ENCODE assay signal across 9 mouse cellular contexts in the genomic region with DNA sequence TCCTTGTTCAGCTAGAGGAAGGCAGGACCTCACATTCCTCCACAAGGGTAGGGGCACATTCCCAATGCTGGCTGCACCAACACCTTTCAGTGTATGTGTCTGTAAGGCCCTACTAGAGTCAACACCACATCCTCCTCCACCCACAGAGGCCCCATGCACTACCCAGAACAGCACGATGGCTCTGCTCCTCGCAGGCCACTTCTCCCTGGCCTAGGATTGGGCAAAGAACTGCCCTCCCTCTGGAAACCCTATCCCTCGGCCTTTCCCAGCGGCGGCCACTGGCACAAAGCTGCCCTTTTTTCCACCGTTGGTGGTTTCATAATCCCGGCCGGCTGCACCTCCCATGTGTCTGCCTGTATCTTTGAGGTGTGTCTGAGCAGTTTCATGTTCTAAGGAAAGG. TPM values are rescaled to one million over a fixed set of nuclear protein-coding genes. Genes with fewer than 3 reads are reported as not detected.
DNase-seq lines count a peak whose midpoint lies in the region; ATAC-seq and TF ChIP-seq lines count a peak whose summit lies in the region.
"Had no signal": no experiment of that assay in that cellular context is flagged by ENCODE, and none has a peak within 500 bp of the region (broad histone marks: within the 10 kb centered on the region; RNA-seq: fewer than 3 reads in every experiment).

No protein-coding gene starts in this region.

- peak overlapping the region; percentile 60 for H3K27ac ChIP-seq in cerebellum, adult 2 months (ENCODE audit: insufficient read depth, low read length)
- peak overlapping the region; percentile 96 for H3K27ac ChIP-seq in heart, embryonic 12.5 days (ENCODE audit: poor library complexity, severe bottlenecking)
- H3K27ac ChIP-seq in lung, embryonic 15.5 days = peak overlapping the region; percentile 54

- peaks cover 66% of the 10 kb centered on the region for H3K4me1 ChIP-seq in cerebellum, adult 2 months (ENCODE audit: control insufficient read depth, insufficient read depth, low read length)
- peaks cover 86% of the 10 kb centered on the region for H3K4me1 ChIP-seq in heart, embryonic 12.5 days (replicated peaks)
- peaks cover 54% of the 10 kb centered on the region for H3K4me1 ChIP-seq in lung, embryonic 15.5 days

- no peaks in the 10 kb centered on the region for H3K9me3 ChIP-seq in heart, embryonic 12.5 days (replicated peaks)
- no peaks in the 10 kb centered on the region for H3K9me3 ChIP-seq in lung, embryonic 15.5 days

- ATAC-seq in heart, embryonic 12.5 days (ENCODE audit: insufficient number of reproducible peaks, low FRiP score) = no peak
- no peak; the same call in 1 of the 2 replicates for ATAC-seq in lung, embryonic 15.5 days (ENCODE audit: borderline replicate concordance, extremely low read depth, low FRiP score, low TSS enrichment)

- H3K27me3 ChIP-seq in cerebellum, adult 2 months (ENCODE audit: control insufficient read depth, insufficient read depth, low read length) = no peaks in the 10 kb centered on the region
- H3K27me3 ChIP-seq in heart, embryonic 12.5 days (replicated peaks) = no peaks in the 10 kb centered on the region
- no peaks in the 10 kb centered on the region for H3K27me3 ChIP-seq in lung, embryonic 15.5 days

- no peak for TF ChIP-seq POLR2A in cerebellum, adult 2 months (IDR thresholded peaks at IDR 0.05; ENCODE audit: borderline replicate concordance, insufficient read depth, low read length)

- no peak for TF ChIP-seq CTCF in cerebellum, adult 2 months (IDR thresholded peaks at IDR 0.05; ENCODE audit: borderline replicate concordance, insufficient read depth, low read depth, low read length)

- H3K9ac ChIP-seq in heart, embryonic 12.5 days = 0 out of 2 replicates have a peak overlapping the region, but pooled peaks have one; percentile 46
- H3K9ac ChIP-seq in lung, embryonic 15.5 days = no peak overlapping the region

- H3K4me3 ChIP-seq in cerebellum, adult 2 months (replicated peaks; ENCODE audit: insufficient read depth, low read depth, low read length) = no peak overlapping the region
- no peak overlapping the region for H3K4me3 ChIP-seq in heart, embryonic 12.5 days
- H3K4me3 ChIP-seq in lung, embryonic 15.5 days = no peak overlapping the region

- DNase-seq in cerebellum, adult 2 months = no peak
- DNase-seq in cerebellum, postnatal 14 days = no peak
- DNase-seq in adrenal gland, postnatal 25 days = peak; percentile 39
- DNase-seq in left cerebral cortex, postnatal 25 days (ENCODE audit: low spot score in 2 of 2) = no peak
- DNase-seq in frontal cortex, postnatal 14 days (ENCODE audit: low spot score in 2 of 2) = no peak
- no peak for DNase-seq in urinary bladder, adult 2 months (ENCODE audit: low spot score)

- intact Hi-C loops in left cerebral cortex, postnatal 25 days (cut with DNase I) = no loop called here

- WGBS in cerebellum, adult 2 months = 66% methylated on average over 8 of the region's 8 CpGs
- 52% methylated on average over 8 of the region's 8 CpGs for WGBS in heart, embryonic 12.5 days
- WGBS in lung, embryonic 15.5 days = 44% methylated on average over 8 of the region's 8 CpGs

- H3K36me3 ChIP-seq in heart, embryonic 12.5 days = peaks cover 83% of the 10 kb centered on the region
- H3K36me3 ChIP-seq in lung, embryonic 15.5 days = peaks cover 34% of the 10 kb centered on the region

- no peak overlapping the region for H3K4me2 ChIP-seq in heart, embryonic 12.5 days
- no peak overlapping the region for H3K4me2 ChIP-seq in lung, embryonic 15.5 days

RNA-seq across cellular contexts. Expression of a gene that starts 46.8 kb away (rescaled TPM):
- 18.1 and 19.7 TPM in 2 replicates for polyA plus RNA-seq in cerebellum, adult 2 months (2012; rRNA removed)
- 84.5 and 84.9 TPM in 2 replicates for total RNA-seq in adrenal gland, postnatal 25 days (2021)
- polyA plus RNA-seq in heart, embryonic 12.5 days (2016; fragmentation: Nextera tagmentation; extraction: Ambion mirVana) = 293 and 312 TPM in 2 replicates
- 58.4 and 62.5 TPM in 2 replicates for polyA plus RNA-seq in lung, embryonic 15.5 days (2015; fragmentation: Nextera tagmentation; extraction: Ambion mirVana)
- 10 to 100 TPM; 28.5 to 29.2 TPM for total RNA-seq in left cerebral cortex, postnatal 25 days (2021)
- polyA plus RNA-seq in urinary bladder, adult 2 months (2012; rRNA removed) = 35.4 and 51.7 TPM in 2 replicates

RNA-seq across cellular contexts. Expression of a gene that starts 47.0 kb away (rescaled TPM):
- 0.19 and 0.46 TPM in 2 replicates for polyA plus RNA-seq in cerebellum, adult 2 months (2012; rRNA removed)
- 3.9 TPM in 1 of 2 replicates, not detected in the other for total RNA-seq in adrenal gland, postnatal 25 days (2021)
- polyA plus RNA-seq in heart, embryonic 12.5 days (2016; fragmentation: Nextera tagmentation; extraction: Ambion mirVana) = 4.0 and 4.7 TPM in 2 replicates
- polyA plus RNA-seq in lung, embryonic 15.5 days (2015; fragmentation: Nextera tagmentation; extraction: Ambion mirVana) = 6.3 and 11.1 TPM in 2 replicates
- 1 to 10 TPM in 1 of 2 experiments, under 1 TPM in 1; 0.87 to 1.9 TPM for total RNA-seq in left cerebral cortex, postnatal 25 days (2021)
- polyA plus RNA-seq in urinary bladder, adult 2 months (2012; rRNA removed) = 3.5 and 4.5 TPM in 2 replicates
- polyA plus RNA-seq: neural tube, embryonic 14.5 days had no signal
